Comparison of ENCODE assay signal across 12 mouse cellular contexts in genomic region chr15:6554742-6555141, GRCm38 (mm10). TPM values are rescaled to one million over a fixed set of nuclear protein-coding genes. Genes with fewer than 3 reads are reported as not detected.
A peak's percentile ranks its signal among the peaks of the same experiment; 100 is the strongest.
DNase-seq lines count a peak whose midpoint lies in the region; ATAC-seq lines count a peak whose summit lies in the region.
"Had no signal": no experiment of that assay in that cellular context is flagged by ENCODE, and none has a peak within 500 bp of the region (broad histone marks: within the 10 kb centered on the region; RNA-seq: fewer than 3 reads in every experiment).

No protein-coding gene starts in this region.

- H3K27me3 ChIP-seq in heart, embryonic 10.5 days (ENCODE audit: insufficient read depth, poor library complexity, severe bottlenecking): no peaks in the 10 kb centered on the region
- H3K27me3 ChIP-seq: hindbrain, embryonic 12.5 days; limb, embryonic 12.5 days had no signal

- peak; percentile 89 for DNase-seq in CD4-positive helper T cell, adult 2 months (ENCODE audit: low read depth, low spot score)
- peak; percentile 74 for DNase-seq in MEL-GATA-1-ER (ENCODE audit: extremely low read depth, low read depth)
- peak; percentile 50 for DNase-seq in liver
- DNase-seq in heart, adult 8-10 months (ENCODE audit: low spot score): no peak
- no peak for DNase-seq in heart, embryonic 10.5 days (ENCODE audit: low spot score)
- no peak for DNase-seq in layer of hippocampus, postnatal 36 days
- no peak for DNase-seq in embryo, embryonic 9.5 days (ENCODE audit: extremely low spot score)
- DNase-seq: gastrocnemius, postnatal 14 days; kidney, postnatal 14 days had no signal

- no peaks in the 10 kb centered on the region for H3K9me3 ChIP-seq in heart, embryonic 10.5 days
- H3K9me3 ChIP-seq: hindbrain, embryonic 12.5 days; limb, embryonic 12.5 days had no signal

- no peaks in the 10 kb centered on the region for H3K36me3 ChIP-seq in heart, embryonic 10.5 days
- H3K36me3 ChIP-seq: hindbrain, embryonic 12.5 days; limb, embryonic 12.5 days had no signal

- no peak overlapping the region for H3K4me3 ChIP-seq in heart, embryonic 10.5 days
- H3K4me3 ChIP-seq: hindbrain, embryonic 12.5 days; limb, embryonic 12.5 days had no signal

- H3K4me1 ChIP-seq in heart, embryonic 10.5 days: no peaks in the 10 kb centered on the region
- H3K4me1 ChIP-seq: hindbrain, embryonic 12.5 days; limb, embryonic 12.5 days had no signal

- ATAC-seq in monocyte, adult 5-6 weeks (replicated peaks; ENCODE audit: insufficient number of reproducible peaks, low FRiP score, low TSS enrichment, poor library complexity, severe bottlenecking): peak; percentile 70

- WGBS in heart, embryonic 10.5 days: 78% methylated on average over 4 of the region's 4 CpGs

- no peak overlapping the region for H3K27ac ChIP-seq in heart, embryonic 10.5 days
- H3K27ac ChIP-seq: hindbrain, embryonic 12.5 days; limb, embryonic 12.5 days had no signal

RNA-seq across cellular contexts. Expression of gene Fyb, which starts 32.1 kb away (rescaled TPM):
- total RNA-seq in monocyte, adult 5-6 weeks (2017): 384 to 678 TPM (median 449 TPM) in 3 replicates
- total RNA-seq in heart, adult 8-10 months (2022): 10 to 100 TPM; 45.5 to 56.4 (median 52.8) TPM
- 2.1 and 4.7 TPM in 2 replicates for polyA plus RNA-seq in heart, embryonic 10.5 days (2016; fragmentation: Nextera tagmentation; extraction: Ambion mirVana)
- total RNA-seq in layer of hippocampus, postnatal 36 days (2021): 1 to 10 TPM; 5.9 to 8.3 TPM

Comparison
In these comparisons a context has a peak if more than half of its experiments do, and no peak if none do; other contexts are left out.
1. DNase-seq: peak in CD4-positive helper T cell, adult 2 months (single experiment), MEL-GATA-1-ER (single experiment) and liver (single experiment); none in heart, adult 8-10 months (single experiment), heart, embryonic 10.5 days (single experiment), layer of hippocampus, postnatal 36 days (0 of 2) and embryo, embryonic 9.5 days (single experiment).
2. RNA of gene Fyb, which starts 32.1 kb away (total RNA-seq): 384 to 678 TPM in monocyte, adult 5-6 weeks and 45.5 to 56.4 TPM in heart, adult 8-10 months; 5.9 to 8.3 TPM in layer of hippocampus, postnatal 36 days; every median in the first group is over 4 times any median in the second.